Mouse (Mus musculus): Measurements from ENCODE around the gene Chuk.

GRCm38 (mm10) chr19:44157005-44157404 lies 49.7 kb upstream of the Chuk start:
- TF ChIP-seq CTCF (IDR thresholded peaks at IDR 0.05) (no peak), EP300 (IDR thresholded peaks at IDR 0.05) (no peak)
